Mouse (Mus musculus): ENCODE data around the gene Kmt5b.

DNA sequence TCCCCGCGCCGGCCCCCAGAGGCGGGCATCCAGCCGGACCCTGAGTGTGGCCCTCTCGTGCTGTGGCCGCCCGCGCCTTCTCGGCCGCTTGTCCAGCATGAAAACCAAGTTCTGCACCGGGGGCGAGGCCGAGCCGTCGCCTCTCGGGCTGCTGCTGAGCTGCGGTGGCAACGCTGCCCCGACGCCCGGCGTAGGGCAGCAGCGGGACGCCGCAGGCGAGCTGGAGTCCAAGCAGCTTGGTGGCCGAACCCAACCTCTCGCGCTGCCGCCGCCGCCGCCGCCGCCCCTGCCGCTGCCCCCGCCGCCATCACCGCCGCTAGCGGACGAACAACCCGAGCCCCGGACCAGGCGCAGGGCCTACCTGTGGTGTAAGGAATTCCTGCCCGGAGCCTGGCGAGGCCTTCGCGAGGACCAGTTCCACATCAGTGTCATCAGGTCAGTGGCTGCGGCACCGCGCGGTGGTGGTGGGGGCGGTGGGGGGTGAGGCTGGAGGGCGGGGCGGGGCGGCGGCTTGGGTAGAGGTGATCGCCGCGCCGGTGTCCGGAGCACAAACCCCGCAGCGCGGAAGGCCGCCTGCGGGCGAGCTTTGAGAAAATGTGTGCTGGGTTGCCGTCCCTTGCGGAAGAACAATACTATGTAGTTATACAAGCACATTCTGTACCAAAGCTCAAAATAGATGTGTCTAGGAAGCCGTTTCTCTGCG is 84.9 kb downstream of the Kmt5b start:
- no peak for TF ChIP-seq MAFK (IDR thresholded peaks at IDR 0.05; ENCODE audit: insufficient read depth, low read depth, low read length)
- no peak for TF ChIP-seq ZNF384 (IDR thresholded peaks at IDR 0.05; ENCODE audit: low read depth, low read length)
- no peak for TF ChIP-seq HCFC1 (IDR thresholded peaks at IDR 0.05; ENCODE audit: borderline replicate concordance, insufficient read depth, low read length)
- no peak for TF ChIP-seq CHD2 (IDR thresholded peaks at IDR 0.05; ENCODE audit: low read depth, low read length)
- TF ChIP-seq ZC3H11A (IDR thresholded peaks at IDR 0.05; ENCODE audit: borderline replicate concordance, low read depth, low read length): no peak
